Mouse (Mus musculus) MEL-GATA-1-ER (cell line): ENCODE data around the gene Lenep.
A peak's percentile ranks its signal among the peaks of the same experiment; 100 is the strongest.

Experiments used
- DNase-seq: peaks from one replicate; pipeline ENCODE4 v3.0.0-alpha.2; 2012; ENCODE audit warnings: low read depth; ENCODE audit errors: extremely low read depth

The Lenep gene

DNA sequence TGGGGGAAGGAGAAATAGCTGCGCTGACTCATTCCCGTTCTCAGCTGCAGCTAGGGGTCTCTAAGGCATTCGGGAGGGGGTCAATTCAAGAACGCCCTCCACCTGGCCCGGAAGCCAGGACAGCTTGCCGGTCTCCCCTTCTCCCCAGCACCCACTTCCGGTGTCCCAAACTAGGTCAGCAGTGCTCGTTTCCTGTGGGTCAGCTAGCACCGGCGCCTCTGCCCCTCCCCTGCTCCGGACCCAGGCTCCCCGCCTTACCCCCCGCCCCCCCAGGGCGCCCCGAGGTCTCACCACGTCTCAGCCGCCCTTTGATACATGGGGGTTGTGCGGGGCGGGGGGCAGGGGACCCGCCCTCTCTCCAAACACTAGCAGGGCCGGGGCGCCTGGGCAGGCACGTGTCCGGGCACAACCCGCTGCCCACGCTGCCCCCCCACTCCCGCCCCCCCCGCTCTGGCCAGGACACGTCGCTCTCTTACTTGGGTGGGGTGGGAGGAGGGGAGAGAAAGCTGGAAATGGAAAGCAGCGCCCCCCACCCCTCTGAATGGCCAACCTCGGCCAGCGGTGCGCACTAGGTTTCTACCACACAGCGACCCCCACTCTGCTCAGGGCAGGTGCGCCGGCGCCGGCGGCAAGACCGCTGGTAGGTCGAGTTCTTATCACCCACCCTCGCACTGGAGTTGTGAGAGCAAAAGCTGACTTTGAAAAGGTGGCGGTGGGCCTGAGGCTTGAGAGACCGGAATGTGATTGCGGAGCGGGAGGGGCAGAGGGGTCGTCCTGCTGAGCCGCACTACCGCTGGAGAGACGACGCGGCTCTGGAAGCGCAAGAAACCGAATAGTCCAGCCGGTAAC lies 10.7 kb downstream of the Lenep start:
- DNase-seq = no peak

- no peak for DNase-seq
Measured at GRCm38 (mm10) chr3:89390699-89391662, 11.6 kb downstream of the Lenep start.

- no peak for DNase-seq
Measured at GRCm38 (mm10) chr3:89390111-89390515, 12.5 kb downstream of the Lenep start.

- DNase-seq = peak; percentile 82
Measured at GRCm38 (mm10) chr3:89388901-89389740, 13.5 kb downstream of the Lenep start.

- DNase-seq = peak; percentile 78
Measured at GRCm38 (mm10) chr3:89388134-89388881, 14.3 kb downstream of the Lenep start.

GRCm38 (mm10) chr3:89387632-89388031 lies 15.0 kb downstream of the Lenep start:
- DNase-seq = no peak

GRCm38 (mm10) chr3:89386438-89387420 lies 15.9 kb downstream of the Lenep start:
- DNase-seq = no peak

- no peak for DNase-seq
Measured at GRCm38 (mm10) chr3:89385451-89385850, 17.1 kb downstream of the Lenep start.

DNA sequence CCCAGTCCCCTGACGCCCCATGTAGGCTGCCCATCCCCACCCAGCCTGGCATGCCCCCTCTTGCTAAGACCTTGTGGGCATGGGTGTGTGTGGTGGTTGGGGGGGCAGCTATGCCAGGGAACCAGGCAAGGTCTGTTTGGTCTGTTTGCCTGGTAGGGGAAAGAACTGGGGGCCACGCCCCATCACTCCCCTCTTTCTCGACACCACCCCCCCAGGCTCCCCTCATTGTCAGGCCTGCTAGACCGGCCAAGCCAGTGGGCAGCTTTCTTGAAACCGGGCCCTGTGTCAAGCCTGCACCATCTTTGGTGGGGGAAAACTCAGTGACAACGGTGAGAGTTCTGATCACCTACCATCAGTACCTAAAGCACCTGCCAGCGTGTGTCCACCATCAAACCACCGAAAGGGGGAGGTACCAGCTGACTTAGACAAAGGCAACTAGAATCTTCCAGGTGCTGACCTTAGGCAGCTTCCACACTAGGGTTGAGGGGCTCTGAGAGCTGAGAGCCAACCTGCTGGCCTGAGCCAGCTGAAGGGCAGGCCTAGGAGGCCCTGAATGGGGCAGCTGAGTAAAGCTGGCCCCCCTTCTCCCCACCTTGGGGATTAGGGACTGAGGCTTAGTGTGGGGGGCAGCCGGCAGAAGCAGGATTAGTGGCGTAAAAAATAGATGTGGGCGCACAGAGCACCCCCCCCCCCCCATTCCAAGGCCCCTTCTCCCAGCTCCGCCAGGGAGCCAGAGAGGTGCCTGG lies 18.1 kb downstream of the Lenep start:
- no peak for DNase-seq

- no peak for DNase-seq
Measured at GRCm38 (mm10) chr3:89383651-89384255, 18.8 kb downstream of the Lenep start.

- no peak for DNase-seq
Measured at GRCm38 (mm10) chr3:89382950-89383349, 19.6 kb downstream of the Lenep start.

DNA sequence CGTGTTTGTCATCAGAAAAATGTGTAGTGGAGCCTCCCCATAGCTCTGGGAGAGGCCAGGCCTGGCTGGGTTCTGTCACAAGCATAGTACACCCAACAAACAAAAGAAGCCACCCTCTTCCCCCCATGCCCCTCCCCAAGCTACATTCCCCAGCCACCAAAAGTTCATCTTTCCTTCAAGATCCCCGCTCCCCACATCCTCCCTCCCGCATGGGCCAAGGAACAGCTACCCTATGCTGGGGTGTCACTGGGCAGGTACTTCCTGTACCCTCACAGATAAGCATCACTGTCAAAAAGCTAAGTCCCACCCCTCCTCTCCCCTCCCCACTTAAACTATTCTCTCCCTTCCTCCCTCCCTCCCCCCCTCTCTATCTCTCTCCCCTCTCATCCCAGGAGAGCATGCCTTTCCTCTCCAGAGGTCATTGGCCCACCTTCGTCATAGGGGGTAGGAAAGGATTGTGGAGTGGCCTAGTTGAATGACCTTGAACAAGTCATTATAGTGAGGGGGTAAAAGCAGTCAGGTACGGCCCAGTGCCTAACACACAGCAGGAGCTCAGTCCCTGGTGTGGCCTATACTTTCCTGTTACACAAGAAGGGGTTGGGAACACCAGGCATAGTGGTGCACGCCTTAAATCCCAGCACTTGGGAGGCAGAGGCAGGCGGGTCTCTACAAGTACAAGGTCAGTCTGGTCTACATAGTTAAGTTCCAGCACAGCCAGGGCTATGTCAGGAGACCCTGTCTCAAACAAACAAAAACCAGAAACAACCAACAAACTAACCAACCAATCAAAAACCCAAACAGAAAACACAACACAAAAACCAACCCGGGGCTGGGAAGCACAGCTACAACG lies 20.3 kb downstream of the Lenep start:
- no peak for DNase-seq

GRCm38 (mm10) chr3:89381233-89381632 lies 21.4 kb downstream of the Lenep start:
- no peak for DNase-seq

- no peak for DNase-seq
Measured at GRCm38 (mm10) chr3:89380711-89381110, 21.9 kb downstream of the Lenep start.

DNA sequence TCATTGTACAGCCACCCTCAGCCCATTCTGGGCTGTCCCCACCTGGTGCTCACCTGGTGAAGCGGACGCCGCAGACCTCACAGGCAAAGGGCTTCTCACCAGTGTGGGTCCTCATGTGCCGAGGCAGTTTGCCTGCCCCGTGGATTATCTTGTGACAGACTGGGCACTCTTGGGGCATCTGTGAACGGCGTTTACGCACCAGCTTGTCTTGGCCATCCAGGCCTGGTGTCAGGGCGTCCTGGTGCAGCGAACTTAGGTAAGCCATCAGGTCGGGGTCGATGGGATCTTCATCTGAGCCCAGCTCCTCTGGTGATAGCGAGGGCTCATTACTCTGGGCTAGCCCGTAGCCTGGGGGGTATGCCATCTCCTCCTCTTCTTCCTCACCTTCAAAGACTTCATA lies 22.3 kb downstream of the Lenep start:
- no peak for DNase-seq

GRCm38 (mm10) chr3:89379388-89380131 lies 23.0 kb downstream of the Lenep start:
- no peak for DNase-seq
